Mouse (Mus musculus) liver, embryonic 14.5 days (tissue): ENCODE measurements around the gene Hist2h2ab. TPM values are rescaled to one million over a fixed set of nuclear protein-coding genes. Genes with fewer than 3 reads are reported as not detected.

Experiments used
- ATAC-seq: fragments of 200-750 bp; cut with Nextera tagmentation; 2 replicates; pipeline ENCODE4 v1.8.0; 2017; ENCODE audit warnings: moderate number of reproducible peaks, mild to moderate bottlenecking, moderate library complexity; ENCODE audit not compliant: insufficient read depth
- DNase-seq, 3 experiments: peaks; one replicate each; pipeline ENCODE4 v3.0.0-alpha.2; 2012 to 2013; ENCODE audit warnings: low read depth in 3 of 3, low spot score in 3 of 3
- H3K27ac ChIP-seq: fragments of 300-500 bp; sonication (generic); 2 replicates; pipeline ENCODE4 v1.5.1; 2014; ENCODE audit warnings: moderate library complexity, mild to moderate bottlenecking, control low read depth, inconsistent platforms
- H3K27me3 ChIP-seq: fragments of 300-500 bp; sonication (generic); 2 replicates; pipeline ENCODE4 v1.6.1; 2014; ENCODE audit warnings: mild to moderate bottlenecking, low read length, moderate library complexity; ENCODE audit not compliant: control insufficient read depth, insufficient read depth
- H3K36me3 ChIP-seq: fragments of 300-500 bp; sonication (generic); replicated peaks from 2 replicates; pipeline ENCODE4 v1.6.1; 2014; ENCODE audit warnings: low read depth; ENCODE audit not compliant: control insufficient read depth, insufficient read depth
- H3K4me1 ChIP-seq, 2 experiments: fragments of 200-500 bp in 1 of 2; fragments of 300-500 bp in 1 of 2; sonication (generic) in 1 of 2; replicated peaks; 2 replicates each; pipeline ENCODE4 v1.6.1; 2012 to 2014; ENCODE audit warnings: antibody characterized with exemption in 1 of 2, inconsistent platforms in 1 of 2, low read length in 1 of 2; ENCODE audit not compliant: control insufficient read depth in 2 of 2, insufficient read depth in 2 of 2
- H3K4me2 ChIP-seq: fragments of 300-500 bp; sonication (generic); 2 replicates; pipeline ENCODE4 v1.6.1; 2014; ENCODE audit warnings: low read depth, mild to moderate bottlenecking, control low read depth, moderate library complexity
- H3K4me3 ChIP-seq, 2 experiments: fragments of 200-500 bp in 1 of 2; fragments of 300-500 bp in 1 of 2; sonication (generic) in 1 of 2; 2 replicates each; pipeline ENCODE4 v1.5.1; 2012 to 2014; ENCODE audit warnings: low read depth in 2 of 2, low read length in 2 of 2, mild to moderate bottlenecking in 2 of 2, control low read depth in 1 of 2, inconsistent platforms in 1 of 2, moderate library complexity in 1 of 2; ENCODE audit not compliant: insufficient read depth in 1 of 2
- H3K9ac ChIP-seq: fragments of 300-500 bp; sonication (generic); replicated peaks from 2 replicates; pipeline ENCODE4 v1.6.1; 2014; ENCODE audit warnings: mild to moderate bottlenecking, control low read depth, moderate library complexity
- H3K9me3 ChIP-seq: fragments of 300-500 bp; sonication (generic); 2 replicates; pipeline ENCODE4 v1.6.1; 2016; ENCODE audit warnings: low read length, mixed read lengths; ENCODE audit not compliant: control insufficient read depth
- CTCF ChIP-seq: IDR thresholded peaks from 2 replicates; pipeline ENCODE4 v1.5.1; 2016; ENCODE audit warnings: antibody characterized with exemption, low read depth, control low read depth
- EP300 ChIP-seq: IDR thresholded peaks from 2 replicates; pipeline ENCODE4 v1.6.1; 2016; ENCODE audit warnings: antibody characterized with exemption, low read depth
- WGBS: fragments of 180-500 bp; shearing (Covaris S2); extraction: QIAGEN DNeasy Blood & Tissue Kit; methylation state at CpG from one replicate; pipeline ENCODE4 v1.1.7; 2014; ENCODE audit not compliant: insufficient replicate concordance; 5-methylcytosine and 5-hydroxymethylcytosine counted together
- polyA plus RNA-seq, 2 experiments: library from polyadenylated mRNA; depleted of rRNA in 1 of 2; stranded (reverse) in 1 of 2; unstranded in 1 of 2; fragments of >200 nt; fragmentation: Nextera tagmentation in 1 of 2; extraction: Ambion mirVana in 1 of 2; gene quantifications; 2 replicates each; pipeline versions ENCODE4 v1.2.1 to v1.2.3; 2012 to 2014

Hist2h2ab gene
- polyA plus RNA-seq, 2 experiments = 0.52 to 0.68 TPM

- ATAC-seq = no peak
- peak overlapping the region; percentile 96 for H3K9ac ChIP-seq
- H3K4me3 ChIP-seq = peak overlapping the region; percentile 72 to 74
- peak overlapping the region; percentile 76 for H3K4me2 ChIP-seq
- H3K27me3 ChIP-seq = no peaks in the 10 kb centered on the region
- under 1% methylated on average over 11 of the region's 11 CpGs for WGBS
- TF ChIP-seq EP300 (peak; percentile 3; the same call in 1 of the 2 replicates), CTCF (no peak)
- DNase-seq = peak in 1 of 3 experiments; percentile 60
- no peaks in the 10 kb centered on the region for H3K36me3 ChIP-seq
- H3K9me3 ChIP-seq = no peaks in the 10 kb centered on the region
- H3K4me1 ChIP-seq = peaks cover 29 to 40% of the 10 kb centered on the region in 2 experiments
- peak overlapping the region; percentile 94 for H3K27ac ChIP-seq
Observed at GRCm38 (mm10) chr3:96247356-96248140, 27.9 kb downstream of the Hist2h2ab start.

GRCm38 (mm10) chr3:96248141-96249033, 28.7 kb downstream of the Hist2h2ab start:
- Histone ChIP-seq H3K36me3 (no peaks in the 10 kb centered on the region), H3K27ac (peak overlapping the region; percentile 94), H3K9me3 (no peaks in the 10 kb centered on the region), H3K27me3 (no peaks in the 10 kb centered on the region), H3K4me3 (peak overlapping the region; percentile 72 to 74), H3K9ac (peak overlapping the region; percentile 96), H3K4me2 (peak overlapping the region; percentile 76), H3K4me1 (peaks cover 30 to 39% of the 10 kb centered on the region in 2 experiments)
- DNase-seq (peak in 1 of 3 experiments; percentile 61), ATAC-seq (no peak)
- TF ChIP-seq EP300 = no peak
- no peak for TF ChIP-seq CTCF
- 41% methylated on average over 6 of the region's 6 CpGs for WGBS

GRCm38 (mm10) chr3:96249034-96249345, 29.3 kb downstream of the Hist2h2ab start:
- Histone ChIP-seq H3K4me3 (peak overlapping the region; percentile 72 to 74), H3K9me3 (no peaks in the 10 kb centered on the region), H3K27ac (peak overlapping the region; percentile 94), H3K27me3 (no peaks in the 10 kb centered on the region), H3K36me3 (no peaks in the 10 kb centered on the region), H3K9ac (peak overlapping the region; percentile 96), H3K4me1 (peaks cover 30 to 39% of the 10 kb centered on the region in 2 experiments), H3K4me2 (peak overlapping the region; percentile 76)
- DNase-seq (no peak), ATAC-seq (no peak)
- TF ChIP-seq EP300 = no peak
- no peak for TF ChIP-seq CTCF
- WGBS = 68% methylated on average over 4 of the region's 4 CpGs

GRCm38 (mm10) chr3:96250890-96251289, 31.2 kb downstream of the Hist2h2ab start:
- Histone ChIP-seq H3K4me3 (no peak overlapping the region), H3K27ac (peak overlapping the region; percentile 52), H3K9ac (peak overlapping the region; percentile 25; the same call in 1 of the 2 replicates), H3K9me3 (no peaks in the 10 kb centered on the region), H3K27me3 (no peaks in the 10 kb centered on the region), H3K4me1 (peaks cover 33 to 45% of the 10 kb centered on the region in 2 experiments), H3K4me2 (peak overlapping the region; percentile 0), H3K36me3 (no peaks in the 10 kb centered on the region)
- DNase-seq (no peak), ATAC-seq (no peak)
- TF ChIP-seq EP300 (peak; percentile 58), CTCF (no peak)
- WGBS = 53% methylated on average over 3 of the region's 3 CpGs

- Histone ChIP-seq H3K27me3 (no peaks in the 10 kb centered on the region), H3K27ac (no peak overlapping the region), H3K9ac (no peak overlapping the region), H3K4me2 (no peak overlapping the region), H3K4me3 (no peak overlapping the region), H3K36me3 (no peaks in the 10 kb centered on the region), H3K4me1 (peaks cover 39 to 51% of the 10 kb centered on the region in 2 experiments), H3K9me3 (no peaks in the 10 kb centered on the region)
- ATAC-seq (no peak), DNase-seq (no peak)
- WGBS = 71% methylated on average over 3 of the region's 3 CpGs
- no peak for TF ChIP-seq CTCF
- no peak for TF ChIP-seq EP300
Observed at GRCm38 (mm10) chr3:96251787-96252186, 32.1 kb downstream of the Hist2h2ab start.
